Mouse (Mus musculus) embryonic facial prominence, embryonic 12.5 days (tissue): ENCODE data around the gene Dusp14. TPM values are rescaled to one million over a fixed set of nuclear protein-coding genes. Genes with fewer than 3 reads are reported as not detected.

Experiments used
- ATAC-seq: fragments of 200-750 bp; cut with Nextera tagmentation; 2 replicates; pipeline ENCODE4 v1.8.0; 2017; ENCODE audit not compliant: insufficient number of reproducible peaks, insufficient read depth, low FRiP score, low TSS enrichment
- H3K27ac ChIP-seq: fragments of 300-500 bp; sonication (generic); 2 replicates; pipeline ENCODE4 v1.5.1; 2016; ENCODE audit warnings: mild to moderate bottlenecking
- H3K27me3 ChIP-seq: fragments of 300-500 bp; sonication (generic); 2 replicates; pipeline ENCODE4 v1.6.1; 2016; ENCODE audit warnings: mild to moderate bottlenecking, moderate library complexity
- H3K36me3 ChIP-seq: fragments of 300-500 bp; sonication (generic); 2 replicates; pipeline ENCODE4 v1.6.1; 2016; ENCODE audit warnings: mild to moderate bottlenecking
- H3K4me1 ChIP-seq: fragments of 300-500 bp; sonication (generic); 2 replicates; pipeline ENCODE4 v1.6.1; 2016
- H3K4me2 ChIP-seq: fragments of 300-500 bp; sonication (generic); replicated peaks from 2 replicates; pipeline ENCODE4 v1.6.1; 2016; ENCODE audit warnings: mild to moderate bottlenecking, moderate library complexity
- H3K4me3 ChIP-seq: fragments of 300-500 bp; sonication (generic); 2 replicates; pipeline ENCODE4 v1.5.1; 2016; ENCODE audit warnings: mild to moderate bottlenecking
- H3K9ac ChIP-seq: fragments of 300-500 bp; sonication (generic); 2 replicates; pipeline ENCODE4 v1.6.1; 2016; ENCODE audit warnings: mild to moderate bottlenecking, moderate library complexity
- H3K9me3 ChIP-seq: fragments of 300-500 bp; sonication (generic); 2 replicates; pipeline ENCODE4 v1.6.1; 2016; ENCODE audit warnings: mild to moderate bottlenecking, moderate library complexity
- WGBS: fragments of 180-500 bp; shearing (Covaris S2); methylation state at CpG from one replicate; pipeline ENCODE4 v1.1.7; 2016; 5-methylcytosine and 5-hydroxymethylcytosine counted together
- polyA plus RNA-seq: library from polyadenylated mRNA; unstranded; fragments of >200 nt; fragmentation: Nextera tagmentation; extraction: Ambion mirVana; gene quantifications from 2 replicates; pipeline ENCODE4 v1.2.1, GENCODE M21; 2016

The Dusp14 gene
- polyA plus RNA-seq, 1 experiment from 2014 or later: 13.5 TPM

DNA sequence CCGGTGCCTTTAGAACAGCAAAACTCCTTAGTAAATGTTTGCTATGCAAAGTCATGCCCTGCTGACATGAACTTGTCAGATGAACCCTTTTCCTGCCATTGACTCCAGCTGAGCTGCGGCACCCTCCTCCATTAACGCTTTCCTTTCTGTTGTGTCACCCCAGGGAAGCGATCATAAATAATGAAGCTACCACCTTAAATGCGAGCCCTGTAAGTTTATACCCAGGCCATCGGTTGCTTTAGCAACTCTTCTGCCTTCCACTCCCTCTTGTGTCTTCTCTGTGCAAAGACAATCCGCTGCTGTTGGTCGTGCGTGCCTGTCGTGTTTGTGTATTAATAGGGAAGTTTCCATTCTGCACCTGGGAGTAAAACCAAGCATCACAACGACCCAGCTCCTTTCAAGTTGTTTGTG lies 3.0 kb downstream of the Dusp14 start:
- no peak overlapping the region for H3K27ac ChIP-seq
- H3K4me2 ChIP-seq: peak overlapping the region; percentile 16; the same call in 1 of the 2 replicates
- H3K27me3 ChIP-seq: peaks cover 17% of the 10 kb centered on the region; the same call in 1 of the 2 replicates
- H3K4me3 ChIP-seq: no peak overlapping the region
- WGBS: 6% methylated on average over 11 of the region's 11 CpGs
- H3K9me3 ChIP-seq: no peaks in the 10 kb centered on the region
- H3K9ac ChIP-seq: no peak overlapping the region
- H3K36me3 ChIP-seq: no peaks in the 10 kb centered on the region
- H3K4me1 ChIP-seq: peaks cover 15% of the 10 kb centered on the region
- ATAC-seq: no peak

DNA sequence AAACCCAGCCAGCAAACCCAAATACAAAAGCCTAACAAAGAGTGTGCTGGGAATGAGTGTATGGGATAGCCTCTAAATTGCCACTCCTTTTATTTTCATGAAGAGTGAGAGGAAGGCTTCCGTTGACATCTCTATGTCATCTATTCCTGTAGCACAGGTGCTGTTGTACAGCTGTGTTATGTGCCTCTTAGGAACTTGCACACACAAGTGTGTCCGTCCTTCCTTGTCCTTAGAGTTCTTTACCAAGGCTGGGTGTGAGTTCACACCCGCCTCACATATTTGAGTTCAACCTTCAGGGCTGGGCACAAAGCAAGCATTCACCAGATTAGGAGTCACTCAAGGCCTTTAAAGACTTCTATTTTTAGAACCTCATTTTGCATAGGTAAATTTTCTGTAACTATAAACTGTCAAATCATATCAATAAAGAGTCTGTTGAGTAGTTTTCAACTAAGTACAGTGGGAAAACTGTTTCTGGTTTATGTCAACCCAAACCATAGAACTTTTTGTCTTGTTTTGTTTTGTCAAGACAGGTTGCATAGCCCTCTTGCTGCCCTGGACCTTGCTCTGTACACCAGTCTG lies 5.3 kb downstream of the Dusp14 start:
- no peak overlapping the region for H3K27ac ChIP-seq
- WGBS: 90% methylated on average over 3 of the region's 3 CpGs

DNA sequence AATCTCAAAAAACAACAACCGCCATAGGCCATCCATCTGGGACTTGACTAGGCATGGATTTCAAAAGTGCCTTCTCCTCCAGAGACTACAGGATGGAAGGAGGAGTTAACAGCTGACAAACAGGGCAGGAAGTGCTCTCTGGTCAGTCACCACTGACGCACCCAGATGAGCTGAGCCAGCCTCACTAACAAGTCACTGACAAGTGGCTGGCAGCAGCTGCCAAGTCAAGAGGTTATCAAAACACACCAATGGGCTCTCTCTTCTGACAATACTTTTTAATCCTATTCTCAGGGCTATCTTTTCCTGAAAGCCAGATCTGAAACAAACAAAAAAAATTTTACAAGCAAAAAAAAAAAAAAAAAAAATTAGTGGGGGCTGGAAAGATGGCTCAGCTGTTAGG lies 6.3 kb downstream of the Dusp14 start:
- no peak overlapping the region for H3K9ac ChIP-seq
- H3K27me3 ChIP-seq: 0 out of 2 replicates have a peak, but pooled peaks cover 8% of the 10 kb centered on the region
- peaks cover 15% of the 10 kb centered on the region for H3K4me1 ChIP-seq
- ATAC-seq: no peak
- no peak overlapping the region for H3K27ac ChIP-seq
- no peaks in the 10 kb centered on the region for H3K36me3 ChIP-seq
- no peaks in the 10 kb centered on the region for H3K9me3 ChIP-seq
- 46% methylated on average over 2 of the region's 2 CpGs for WGBS
- H3K4me3 ChIP-seq: no peak overlapping the region
- H3K4me2 ChIP-seq: no peak overlapping the region

More for the DNA sequence above, 5.3 kb downstream of the Dusp14 start:
- Histone ChIP-seq H3K36me3 (no peaks in the 10 kb centered on the region), H3K27me3 (0 out of 2 replicates have a peak, but pooled peaks cover 8% of the 10 kb centered on the region), H3K4me3 (no peak overlapping the region), H3K9me3 (no peaks in the 10 kb centered on the region), H3K9ac (no peak overlapping the region), H3K4me1 (peaks cover 15% of the 10 kb centered on the region), H3K4me2 (no peak overlapping the region)
- ATAC-seq: no peak

DNA sequence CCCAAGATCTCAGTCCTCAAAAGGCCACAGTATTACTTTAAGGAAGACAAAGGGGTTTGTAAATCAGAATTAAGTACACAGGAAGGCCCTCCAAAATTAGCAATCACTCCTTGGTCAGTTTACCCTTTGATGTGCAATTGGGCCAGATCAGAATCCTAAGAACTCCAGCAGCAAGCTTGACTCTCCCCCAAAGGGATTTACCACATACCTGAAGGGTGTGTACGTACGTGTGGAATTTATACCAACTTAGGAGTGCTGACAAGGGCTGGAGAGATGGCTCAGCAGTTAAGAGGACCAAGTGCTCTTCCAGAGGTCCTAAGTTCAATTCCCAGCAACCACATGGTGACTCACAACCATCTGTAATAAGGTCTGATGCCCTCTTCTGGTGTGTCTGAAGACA lies 7.2 kb downstream of the Dusp14 start:
- Histone ChIP-seq H3K9ac (no peak overlapping the region), H3K4me1 (peaks cover 7% of the 10 kb centered on the region), H3K9me3 (no peaks in the 10 kb centered on the region), H3K4me2 (no peak overlapping the region), H3K27ac (no peak overlapping the region), H3K4me3 (no peak overlapping the region), H3K27me3 (0 out of 2 replicates have a peak, but pooled peaks cover 8% of the 10 kb centered on the region), H3K36me3 (no peaks in the 10 kb centered on the region)
- 72% methylated on average over 2 of the region's 2 CpGs for WGBS
- no peak for ATAC-seq

DNA sequence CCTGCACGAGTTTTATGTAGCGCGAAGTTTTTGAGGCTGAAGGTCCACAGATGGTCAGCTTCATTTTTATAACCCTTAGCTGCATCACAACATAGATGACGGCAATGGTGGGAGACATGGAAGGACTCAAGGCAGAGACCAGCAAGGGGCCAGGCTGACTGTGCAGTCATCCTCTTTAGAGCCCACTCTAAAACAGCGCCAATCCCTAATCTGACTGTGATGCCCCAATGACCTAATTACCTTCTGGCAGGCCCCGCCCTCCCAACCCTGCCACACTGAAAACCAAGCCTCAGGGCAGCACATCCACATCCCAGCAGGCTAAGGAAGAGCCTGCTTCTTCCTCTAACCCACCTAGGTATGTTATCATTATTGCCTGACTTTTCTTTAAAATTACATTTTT lies 8.4 kb downstream of the Dusp14 start:
- Histone ChIP-seq H3K4me1 (no peaks in the 10 kb centered on the region), H3K9me3 (no peaks in the 10 kb centered on the region), H3K27ac (no peak overlapping the region), H3K4me2 (no peak overlapping the region), H3K27me3 (no peaks in the 10 kb centered on the region), H3K4me3 (no peak overlapping the region), H3K36me3 (no peaks in the 10 kb centered on the region), H3K9ac (no peak overlapping the region)
- WGBS: 78% methylated on average over 6 of the region's 6 CpGs
- ATAC-seq: no peak

DNA sequence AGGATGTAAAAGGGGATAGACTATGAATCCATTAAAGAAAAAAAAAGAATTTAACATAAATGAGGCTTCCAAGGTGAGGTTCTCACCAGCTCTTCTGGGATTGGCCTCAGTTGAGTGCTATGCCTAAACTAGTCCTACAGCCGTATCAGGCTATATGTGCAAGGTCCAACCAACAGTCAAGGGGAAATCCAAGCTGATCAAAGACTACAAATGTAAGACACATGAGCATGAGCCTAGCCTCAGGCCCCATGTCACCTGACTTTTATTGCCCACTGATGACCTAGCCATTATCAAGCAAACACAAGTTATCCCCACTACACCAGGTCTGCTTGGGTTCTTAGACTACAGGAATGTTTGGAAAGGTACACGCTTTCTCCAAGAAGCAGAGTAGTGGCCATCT lies 9.3 kb downstream of the Dusp14 start:
- H3K27ac ChIP-seq: no peak overlapping the region
- no peak overlapping the region for H3K4me2 ChIP-seq
- no peaks in the 10 kb centered on the region for H3K36me3 ChIP-seq
- H3K9ac ChIP-seq: no peak overlapping the region
- no peaks in the 10 kb centered on the region for H3K27me3 ChIP-seq
- H3K9me3 ChIP-seq: no peaks in the 10 kb centered on the region
- H3K4me3 ChIP-seq: no peak overlapping the region
- H3K4me1 ChIP-seq: no peaks in the 10 kb centered on the region
- no peak for ATAC-seq
- 89% methylated on average over 2 of the region's 2 CpGs for WGBS

DNA sequence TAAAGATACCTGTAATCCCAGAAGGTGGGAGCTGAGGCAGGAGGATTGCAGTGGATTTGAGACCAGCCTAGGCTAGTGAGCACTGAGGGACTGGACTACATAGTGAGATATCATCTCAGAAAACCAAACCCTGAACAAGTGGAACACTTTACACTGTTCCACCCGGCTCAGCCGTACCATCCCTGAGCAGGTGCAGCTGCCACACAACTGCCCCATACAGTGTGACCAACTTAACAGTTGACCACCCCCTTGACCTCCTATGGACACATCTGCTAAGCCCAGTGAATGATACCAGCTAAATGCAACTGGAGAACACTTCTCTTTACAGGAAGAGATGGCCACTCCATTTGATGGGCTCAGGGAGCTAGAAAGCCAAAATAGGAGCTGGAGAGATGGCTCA lies 11.6 kb downstream of the Dusp14 start:
- no peak overlapping the region for H3K9ac ChIP-seq
- no peak overlapping the region for H3K4me2 ChIP-seq
- no peaks in the 10 kb centered on the region for H3K9me3 ChIP-seq
- no peaks in the 10 kb centered on the region for H3K4me1 ChIP-seq
- 93% methylated on average over 2 of the region's 2 CpGs for WGBS
- no peak for ATAC-seq
- H3K36me3 ChIP-seq: no peaks in the 10 kb centered on the region
- no peak overlapping the region for H3K27ac ChIP-seq
- no peak overlapping the region for H3K4me3 ChIP-seq
- H3K27me3 ChIP-seq: no peaks in the 10 kb centered on the region

DNA sequence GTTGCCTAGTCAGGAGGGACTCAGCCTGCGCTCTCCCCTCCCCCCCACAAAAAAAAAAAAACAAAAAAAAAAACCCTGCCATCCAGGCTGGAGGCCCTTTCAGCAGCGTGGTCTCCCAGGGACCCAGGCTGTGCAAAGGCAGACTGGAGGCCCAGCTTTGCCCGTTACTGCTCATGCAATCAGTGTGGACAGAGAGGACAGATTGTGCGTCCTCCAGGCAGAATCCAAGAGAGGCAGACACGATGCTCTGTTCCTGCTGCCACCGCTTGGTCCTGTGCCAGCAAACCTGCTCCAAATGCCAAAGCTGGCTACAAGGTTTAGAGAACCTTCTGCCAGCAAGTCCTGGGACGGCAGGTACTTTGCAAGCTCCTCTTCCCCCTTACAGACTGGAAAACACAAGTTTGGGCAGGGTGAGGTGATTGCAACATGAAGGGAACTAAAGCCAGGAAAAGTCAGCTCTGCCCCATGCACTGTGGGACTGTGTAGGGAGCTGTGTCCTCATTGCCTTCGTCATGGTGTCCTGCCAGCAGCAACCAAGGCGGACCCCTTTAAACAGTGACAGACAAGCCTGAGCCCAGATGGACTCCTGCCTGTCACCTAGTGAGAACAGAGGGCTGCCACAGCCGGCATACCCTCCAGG lies 15.4 kb downstream of the Dusp14 start:
- Histone ChIP-seq H3K9ac (no peak overlapping the region), H3K4me2 (no peak overlapping the region), H3K27me3 (no peaks in the 10 kb centered on the region), H3K27ac (no peak overlapping the region), H3K4me3 (no peak overlapping the region), H3K36me3 (no peaks in the 10 kb centered on the region), H3K9me3 (no peaks in the 10 kb centered on the region), H3K4me1 (no peaks in the 10 kb centered on the region)
- 67% methylated on average over 10 of the region's 10 CpGs for WGBS
- ATAC-seq: no peak

DNA sequence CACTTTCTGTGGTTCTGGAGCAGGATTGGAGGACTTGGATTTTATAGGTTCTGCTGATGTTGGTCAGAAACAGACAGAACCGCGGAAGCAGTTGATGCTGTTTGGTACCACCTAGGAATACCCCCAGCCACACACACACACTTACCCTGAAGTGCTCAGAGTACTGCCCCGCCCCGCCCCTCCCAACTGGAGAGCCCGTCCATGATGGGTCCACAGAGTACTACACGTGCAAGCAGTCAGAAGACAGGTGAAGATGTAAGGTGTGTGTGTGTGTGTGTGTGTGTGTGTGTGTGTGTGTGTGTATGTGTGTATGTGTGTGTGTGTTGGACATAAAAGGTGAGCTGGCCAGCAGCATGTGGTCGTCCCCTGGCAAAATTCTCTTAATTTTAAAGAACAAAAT lies 16.0 kb downstream of the Dusp14 start:
- no peaks in the 10 kb centered on the region for H3K36me3 ChIP-seq
- no peak overlapping the region for H3K4me2 ChIP-seq
- no peaks in the 10 kb centered on the region for H3K27me3 ChIP-seq
- no peaks in the 10 kb centered on the region for H3K9me3 ChIP-seq
- no peak overlapping the region for H3K9ac ChIP-seq
- no peak overlapping the region for H3K4me3 ChIP-seq
- 87% methylated on average over 7 of the region's 7 CpGs for WGBS
- H3K4me1 ChIP-seq: no peaks in the 10 kb centered on the region
- ATAC-seq: no peak
- no peak overlapping the region for H3K27ac ChIP-seq

DNA sequence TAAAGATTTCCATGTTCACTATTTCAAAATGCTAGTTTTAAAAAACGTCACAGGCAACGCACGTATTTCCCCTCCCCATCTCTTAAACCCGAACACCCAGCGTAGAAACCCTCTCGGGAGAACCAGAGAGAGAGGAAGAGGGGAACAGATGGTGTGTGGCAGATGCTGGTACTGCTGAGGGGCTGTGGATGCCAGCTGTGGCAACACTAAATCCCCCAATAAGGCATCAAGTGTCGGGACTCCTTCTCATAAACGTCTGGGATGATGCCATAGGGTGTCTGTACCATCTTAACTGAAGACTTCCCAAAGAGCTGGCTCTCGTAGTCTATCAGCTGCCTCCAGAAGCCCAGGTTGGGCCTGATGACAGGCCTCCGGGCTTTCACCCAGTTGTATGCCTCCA lies 20.6 kb downstream of the Dusp14 start:
- Histone ChIP-seq H3K27ac (no peak overlapping the region), H3K4me3 (no peak overlapping the region), H3K36me3 (no peaks in the 10 kb centered on the region), H3K4me2 (no peak overlapping the region), H3K4me1 (peaks cover 2% of the 10 kb centered on the region), H3K9me3 (no peaks in the 10 kb centered on the region), H3K27me3 (no peaks in the 10 kb centered on the region), H3K9ac (no peak overlapping the region)
- WGBS: 70% methylated on average over 10 of the region's 10 CpGs
- no peak for ATAC-seq

DNA sequence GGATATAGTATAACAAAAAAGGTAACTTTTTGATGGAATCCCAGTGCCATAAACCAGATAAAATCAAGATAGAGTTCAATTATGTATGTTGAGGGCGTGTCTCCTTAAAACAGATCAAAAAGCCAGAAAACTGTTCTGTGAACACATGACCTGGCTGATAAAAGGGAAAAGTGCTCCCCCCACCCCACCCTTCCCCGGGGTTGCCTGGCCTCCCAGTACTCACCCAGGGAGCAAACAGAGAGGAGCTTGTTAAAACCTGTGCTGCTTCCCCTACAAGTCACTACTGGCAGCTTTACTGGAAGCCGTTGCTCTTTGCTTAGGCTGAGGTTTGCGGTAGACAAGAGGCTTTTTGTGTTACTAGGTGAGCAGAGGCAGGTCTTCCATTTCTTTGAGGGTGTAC lies 21.8 kb downstream of the Dusp14 start:
- Histone ChIP-seq H3K9ac (no peak overlapping the region), H3K4me1 (peaks cover 12% of the 10 kb centered on the region), H3K27ac (0 out of 2 replicates have a peak overlapping the region, but pooled peaks have one; percentile 30), H3K36me3 (no peaks in the 10 kb centered on the region), H3K27me3 (no peaks in the 10 kb centered on the region), H3K4me2 (no peak overlapping the region), H3K9me3 (no peaks in the 10 kb centered on the region), H3K4me3 (no peak overlapping the region)
- ATAC-seq: no peak
- 43% methylated on average over 4 of the region's 4 CpGs for WGBS

DNA sequence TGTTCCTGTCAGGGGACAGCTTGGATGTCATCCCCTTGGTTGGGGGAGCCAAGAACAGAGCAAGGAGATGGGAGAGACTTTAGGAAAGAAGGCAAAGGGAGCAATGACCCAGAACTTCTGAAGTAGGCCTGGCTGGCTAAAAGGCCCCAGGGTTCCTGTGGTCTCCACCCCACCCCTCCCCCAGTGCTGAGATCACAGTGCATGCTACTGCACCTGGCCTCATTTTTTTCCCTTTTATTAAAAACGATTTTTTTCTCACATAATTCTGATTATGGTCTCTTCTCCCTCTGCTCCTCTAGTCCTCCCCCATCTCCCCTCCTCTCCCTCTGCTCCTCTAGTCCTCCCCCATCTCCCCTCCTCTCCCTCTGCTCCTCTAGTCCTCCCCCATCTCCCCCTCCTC lies 24.1 kb downstream of the Dusp14 start:
- no peak for ATAC-seq
- Histone ChIP-seq H3K4me2 (no peak overlapping the region), H3K9ac (no peak overlapping the region), H3K4me1 (peaks cover 15% of the 10 kb centered on the region), H3K27ac (no peak overlapping the region), H3K9me3 (no peaks in the 10 kb centered on the region), H3K36me3 (peaks cover 10% of the 10 kb centered on the region; the same call in 1 of the 2 replicates), H3K27me3 (no peaks in the 10 kb centered on the region), H3K4me3 (no peak overlapping the region)
- 29% methylated on average over 1 of the region's 1 CpGs for WGBS
